Mouse (Mus musculus) right cerebral cortex, adult 2 months (tissue): ENCODE measurements around the gene Stil.

ENCODE experiments used
- DNase-seq, 2 experiments: peaks; one replicate each; pipeline ENCODE4 v3.0.0; 2021 to 2022; ENCODE audit warnings: low spot score in 2 of 2

The Stil gene

GRCm38 (mm10) chr4:115079821-115080349, 79.9 kb downstream of the Stil start:
- DNase-seq = no peak

GRCm38 (mm10) chr4:115083031-115083430, 83.1 kb downstream of the Stil start:
- no peak for DNase-seq

GRCm38 (mm10) chr4:115085522-115086095, 85.7 kb downstream of the Stil start:
- peak; percentile 61 to 71 for DNase-seq

- DNase-seq = no peak
These were observed 86.3 kb downstream of the Stil start for GRCm38 (mm10) chr4:115086257-115086656.

- no peak for DNase-seq
These were observed 86.9 kb downstream of the Stil start for GRCm38 (mm10) chr4:115086763-115087415.

- DNase-seq = no peak
These were observed 88.8 kb downstream of the Stil start, which contains the start of gene Pdzk1ip1 for GRCm38 (mm10) chr4:115088611-115089338. Pdzk1ip1 (plus strand) TSS chr4:115088708.

GRCm38 (mm10) chr4:115090592-115090991, 90.6 kb downstream of the Stil start:
- no peak for DNase-seq

- DNase-seq = no peak
These were observed 91.8 kb downstream of the Stil start for GRCm38 (mm10) chr4:115091806-115092205.
